Mouse (Mus musculus) gonadal fat pad, adult 2 months (tissue): ENCODE results near the gene Phc1. TPM values are rescaled to one million over a fixed set of nuclear protein-coding genes. Genes with fewer than 3 reads are reported as not detected.
"Not testable (repeated sequence)": the region's sequence is repeated elsewhere in the genome, so short reads cannot be mapped to it uniquely, and the experiment has no call there.

Source experiments
- DNase-seq: peaks from one replicate; pipeline ENCODE4 v3.0.0-alpha.2; 2012; ENCODE audit warnings: low read depth
- polyA plus RNA-seq: library from polyadenylated mRNA; depleted of rRNA; stranded (reverse); fragments of >200 nt; gene quantifications from 2 replicates; pipeline ENCODE4 v1.2.3, GENCODE M21; 2012; rRNA removed

The Phc1 gene
- 25.1 and 42.5 TPM in 2 replicates for polyA plus RNA-seq

DNA sequence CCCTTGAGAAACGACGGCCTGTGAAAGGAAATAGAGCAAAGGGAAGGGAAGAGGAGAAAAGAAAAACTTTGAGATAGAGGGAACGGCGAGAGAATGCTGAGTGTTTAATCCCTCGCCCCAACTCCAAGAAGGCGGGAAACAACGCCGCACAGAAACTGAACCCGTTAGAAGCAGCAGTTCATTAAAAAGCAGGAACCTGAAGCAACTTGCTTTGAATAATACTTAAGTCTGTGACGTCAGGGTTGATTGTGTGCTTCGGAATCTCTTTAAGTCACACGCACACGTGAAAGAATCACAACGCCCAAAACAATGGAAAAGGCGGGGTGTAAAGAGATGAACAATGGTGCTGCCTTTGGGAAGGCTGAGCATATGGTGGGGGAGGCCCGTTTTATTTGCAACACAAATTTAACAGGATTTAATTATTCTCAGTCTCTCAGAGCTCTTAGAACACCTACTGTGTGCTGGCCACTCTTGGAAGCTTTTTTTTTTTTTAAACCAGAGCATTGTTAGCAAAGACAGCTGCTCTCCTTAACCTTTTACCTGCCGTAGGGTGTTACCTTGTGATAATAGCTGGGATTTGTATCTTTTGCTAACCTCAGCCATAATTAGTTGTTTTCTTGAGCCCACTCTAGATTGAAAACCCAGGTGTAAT is at the start of gene Phc1:
TSS of gene Phc1 (minus strand) at position 213 of the 652 bp plus-strand sequence.
- no peak for DNase-seq

DNA sequence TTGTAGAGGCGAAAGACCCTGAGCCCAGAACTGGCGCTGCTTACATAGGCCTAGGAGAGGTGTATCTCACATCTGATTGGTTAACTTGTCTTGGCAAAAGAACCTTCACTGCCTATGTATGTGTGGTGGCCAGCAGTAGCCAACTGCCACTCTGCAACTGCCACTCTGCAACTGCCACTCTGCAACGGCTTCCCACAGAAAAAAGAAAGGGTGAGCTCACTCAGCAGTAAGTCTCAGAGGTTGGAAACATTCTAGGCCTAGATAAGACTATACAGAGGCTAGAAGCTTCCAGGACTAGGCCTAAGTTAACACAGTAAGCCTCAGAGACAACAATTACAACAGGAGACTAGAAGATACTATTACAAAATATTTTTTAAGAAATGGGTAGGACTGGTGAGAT is 49.6 kb upstream of the Phc1 start:
- DNase-seq, result not testable (repeated sequence)

DNA sequence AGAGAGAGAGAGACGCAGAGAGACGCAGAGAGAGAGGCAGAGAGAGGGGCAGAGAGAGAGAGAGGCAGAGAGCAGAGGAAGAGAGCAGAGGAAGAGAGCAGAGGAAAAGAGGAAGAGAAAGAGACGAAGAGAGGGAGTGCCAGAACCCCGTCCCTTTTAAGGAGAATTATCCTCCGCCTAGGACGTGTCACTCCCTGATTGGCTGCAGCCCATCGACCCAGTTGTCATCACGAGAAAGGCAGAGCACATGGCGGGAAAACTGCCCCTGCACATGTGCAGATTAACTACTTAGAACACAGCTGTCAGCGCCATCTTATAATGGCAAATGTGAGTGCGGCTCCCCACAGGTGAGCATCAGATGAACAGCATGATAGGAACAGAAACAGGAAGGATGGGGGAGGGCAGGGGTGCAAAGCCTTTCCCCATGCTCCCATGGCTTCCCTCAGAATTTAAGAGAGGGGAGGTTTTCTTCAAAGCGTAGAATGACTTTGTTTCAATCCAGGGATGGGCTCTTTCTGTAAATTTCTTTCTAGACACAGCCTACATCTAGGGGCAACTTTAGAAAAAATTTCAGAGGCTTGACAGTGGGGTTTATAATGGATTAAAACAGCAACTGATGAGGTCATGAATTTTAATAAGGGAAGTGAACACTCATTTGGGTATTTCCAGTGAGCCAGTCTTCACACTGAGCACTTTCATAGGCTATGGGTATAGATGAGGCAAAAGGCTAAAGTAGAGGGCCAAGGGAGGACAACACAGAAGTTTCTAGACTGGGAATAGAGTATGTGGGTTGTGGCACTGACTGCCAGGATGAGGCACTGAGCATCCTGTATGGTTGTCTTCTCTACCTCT is 47.0 kb upstream of the Phc1 start:
- DNase-seq, result not testable (repeated sequence)

DNA sequence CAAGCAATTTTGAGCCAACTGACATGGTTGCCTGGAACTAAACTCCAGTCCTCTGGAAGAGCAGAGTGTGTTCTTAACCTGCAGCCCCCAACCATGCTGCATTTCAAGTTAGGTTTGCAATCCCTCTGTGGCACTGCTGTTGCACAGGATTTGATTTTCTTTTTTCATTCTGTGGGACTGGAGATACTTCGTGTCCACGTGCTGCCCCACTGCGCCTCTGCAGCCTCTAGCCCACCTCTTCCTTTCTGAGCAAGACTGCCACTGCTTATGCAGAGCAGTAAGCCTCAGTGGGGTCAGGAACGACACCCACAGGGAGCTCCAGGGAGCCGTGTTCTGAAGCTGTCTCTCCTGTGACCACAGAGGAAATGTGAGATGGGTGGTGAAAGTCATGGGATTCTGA is 45.4 kb upstream of the Phc1 start:
- no peak for DNase-seq

DNA sequence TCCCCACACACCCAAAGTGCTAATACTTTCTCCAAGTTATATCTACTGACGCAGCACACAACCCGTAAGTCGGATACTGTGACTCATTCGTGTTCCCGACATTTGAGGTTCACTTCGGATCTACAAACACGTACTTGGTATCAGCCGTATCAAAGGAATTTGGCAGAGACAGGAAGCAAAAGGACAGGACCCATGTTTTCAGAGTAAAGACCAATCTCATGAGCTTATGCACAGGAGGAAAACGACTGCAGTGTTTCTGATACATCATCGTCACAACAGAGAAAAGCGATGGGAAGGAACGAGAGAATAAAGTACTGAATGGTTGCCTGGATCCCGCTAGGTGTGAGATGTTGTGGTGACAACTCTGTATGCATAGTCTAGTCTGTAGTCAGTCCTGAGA is 44.5 kb upstream of the Phc1 start:
- DNase-seq, result no peak

DNA sequence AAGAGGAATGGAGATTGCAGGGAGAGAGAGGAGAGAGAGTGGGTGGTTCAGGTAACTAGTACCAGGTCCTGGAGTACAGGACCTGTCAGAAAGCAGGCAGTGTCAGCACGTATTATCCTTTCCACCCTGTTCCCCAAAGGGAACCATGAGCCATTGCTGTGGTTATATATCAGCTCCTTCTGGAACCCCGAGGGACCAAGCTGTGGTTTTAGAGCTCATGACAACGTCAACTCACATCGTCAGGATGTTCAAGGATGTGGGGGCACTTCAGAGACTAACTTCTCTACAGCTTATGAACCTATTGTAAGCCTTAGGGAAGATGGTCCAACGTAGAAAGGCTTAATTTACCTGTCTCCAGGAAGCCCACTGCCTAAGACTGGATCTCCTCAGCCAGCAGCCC is 42.9 kb upstream of the Phc1 start:
- DNase-seq, result no peak

DNA sequence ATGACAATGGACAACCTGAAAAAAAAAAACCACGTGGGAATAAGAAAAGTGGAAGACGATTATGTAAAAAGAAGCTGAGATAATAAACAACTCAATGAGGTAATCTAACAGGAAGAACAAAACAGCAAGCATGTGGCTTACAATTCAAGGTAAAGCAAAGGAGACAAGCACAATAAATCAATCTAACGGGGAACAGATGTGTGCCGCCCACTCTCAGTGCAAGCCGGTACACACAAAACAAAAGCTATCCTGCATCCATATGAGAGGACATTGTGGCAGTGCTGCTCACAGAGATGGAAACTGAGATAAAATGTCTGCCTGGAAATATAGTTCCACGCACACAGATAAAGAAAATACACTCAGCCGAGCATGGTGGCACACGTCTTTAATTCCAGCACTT is 41.7 kb upstream of the Phc1 start:
- DNase-seq, result no peak

DNA sequence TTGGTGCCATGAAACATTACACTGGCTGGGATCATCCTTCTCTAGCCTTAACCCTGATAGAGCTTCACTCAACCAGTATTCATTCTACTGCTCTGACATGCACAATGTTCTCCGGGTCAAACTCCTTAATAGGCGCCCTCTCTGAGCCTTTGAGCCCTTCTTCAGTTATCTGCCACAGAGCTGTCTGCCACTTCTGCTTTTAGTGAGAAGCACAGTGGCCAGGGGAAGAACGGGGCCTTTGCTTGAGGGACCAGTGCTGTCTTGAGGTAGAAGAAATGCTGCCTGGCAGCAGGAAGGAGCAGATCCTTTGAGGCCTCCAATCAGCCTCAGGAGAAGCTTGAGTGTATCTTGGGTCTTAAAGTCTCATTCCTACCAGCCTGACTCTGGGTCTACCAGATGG is 27.9 kb upstream of the Phc1 start:
- DNase-seq, result no peak

DNA sequence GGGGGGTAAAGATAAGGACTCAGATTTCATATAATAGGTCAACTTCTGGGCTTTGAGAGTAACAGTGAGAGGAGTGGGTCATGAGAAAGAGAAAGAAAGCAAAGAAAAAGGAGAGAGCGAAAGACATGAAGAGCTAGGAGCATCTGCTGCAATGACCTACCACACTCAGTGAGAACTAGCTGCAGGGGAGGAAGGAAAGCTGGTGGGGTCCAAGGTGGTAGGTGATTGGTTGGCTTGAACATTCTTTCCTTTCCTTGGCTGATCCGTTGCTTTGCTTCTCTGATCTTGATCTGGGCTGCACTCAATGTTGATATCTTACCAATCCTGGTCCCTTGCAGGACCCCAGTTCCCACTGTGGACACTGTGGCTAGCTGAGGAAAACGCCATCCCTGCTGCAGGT is 26.6 kb upstream of the Phc1 start:
- no peak for DNase-seq

DNA sequence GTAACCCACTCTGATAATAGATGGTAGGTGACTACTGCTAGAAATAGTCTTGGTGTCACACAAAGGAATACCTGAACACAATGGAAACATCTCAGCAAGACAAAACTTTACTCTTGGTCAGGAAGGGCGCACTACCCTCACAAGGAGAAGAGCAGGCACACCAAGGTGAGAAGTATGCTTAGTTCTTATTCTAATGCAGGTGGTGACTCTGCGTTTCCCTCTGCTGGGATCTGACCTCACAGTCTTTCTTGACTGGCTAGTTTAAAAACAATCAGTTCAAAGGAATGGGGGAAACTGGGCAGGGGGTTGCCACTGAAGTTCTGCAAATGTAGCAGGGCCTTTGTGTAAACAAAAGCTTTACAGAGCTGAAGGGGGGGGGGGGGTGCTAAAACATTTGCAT is 25.9 kb upstream of the Phc1 start:
- no peak for DNase-seq

DNA sequence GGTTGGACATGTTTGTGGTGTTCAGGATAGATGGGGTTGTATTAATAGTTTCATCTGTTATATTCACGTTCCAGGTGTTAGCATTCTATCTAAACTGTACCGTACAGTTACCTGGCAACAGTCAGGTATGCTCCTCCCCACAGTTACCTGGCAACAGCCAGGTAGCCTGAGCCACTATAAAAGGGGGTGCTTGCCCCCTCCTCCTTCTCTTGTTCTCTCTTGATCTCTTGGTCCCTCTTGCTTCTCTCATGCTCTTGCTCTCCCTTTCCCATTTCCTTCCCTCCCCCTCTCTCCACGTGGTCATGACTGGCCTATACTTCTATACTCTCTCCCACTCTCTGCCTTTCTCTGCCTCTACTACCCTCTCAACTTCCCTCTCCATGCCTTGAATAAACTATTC is 25.3 kb upstream of the Phc1 start:
- DNase-seq, result no peak

DNA sequence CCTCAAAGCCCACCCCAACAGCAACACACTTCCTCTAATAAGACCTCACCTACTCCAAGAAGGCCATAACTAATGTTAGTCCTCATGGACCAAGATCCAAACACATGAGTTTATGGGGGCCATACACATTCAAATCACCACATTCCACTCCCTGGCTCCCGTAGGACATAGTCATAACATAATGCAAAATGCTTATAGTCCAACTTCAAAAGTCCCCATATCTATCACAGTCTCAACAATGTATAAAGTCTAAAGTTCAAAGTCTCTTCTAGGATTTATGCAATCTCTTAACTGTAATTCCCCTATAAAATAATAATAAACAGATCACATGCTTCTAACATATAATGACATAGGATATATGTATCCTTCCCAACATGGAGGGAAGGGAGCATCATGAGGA is 16.7 kb upstream of the Phc1 start:
- no peak for DNase-seq

DNA sequence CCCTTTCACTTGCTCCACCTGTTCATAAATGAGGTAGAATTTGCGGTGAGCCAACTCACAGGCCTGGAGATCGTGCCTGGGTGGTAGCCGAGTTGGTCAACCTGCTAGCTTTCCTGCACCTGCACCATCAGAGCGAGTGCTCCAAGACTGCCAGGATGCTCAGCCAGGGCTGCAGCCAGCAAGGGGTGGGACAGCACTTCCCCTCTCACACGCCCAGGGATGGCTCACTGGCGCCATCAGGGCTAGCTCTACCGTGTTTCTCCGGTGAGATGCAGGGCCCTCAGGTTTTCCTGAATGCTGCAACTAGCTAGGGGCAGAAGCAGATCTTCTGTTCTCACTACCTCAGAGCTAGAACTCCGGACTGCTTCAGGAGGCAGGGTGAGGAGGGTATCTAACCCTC is 15.5 kb upstream of the Phc1 start:
- no peak for DNase-seq

DNA sequence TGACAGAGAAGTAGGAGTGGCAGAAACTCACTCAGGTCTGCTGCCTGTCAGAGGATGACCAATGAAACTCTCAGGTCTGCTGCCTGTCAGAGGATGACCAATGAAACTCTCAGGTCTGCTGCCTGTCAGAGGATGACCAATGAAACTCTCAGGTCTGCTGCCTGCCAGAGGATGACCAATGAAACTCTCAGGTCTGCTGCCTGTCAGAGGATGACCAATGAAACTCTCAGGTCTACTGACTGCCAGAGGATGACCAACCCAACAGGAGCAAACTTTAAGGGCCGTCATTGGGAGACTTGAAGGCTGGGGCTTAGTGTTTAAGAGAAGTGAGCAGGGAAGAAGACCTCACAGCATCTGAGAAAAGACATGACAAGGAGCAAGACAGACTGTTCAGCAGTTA is 7.0 kb upstream of the Phc1 start:
- DNase-seq, result not testable (repeated sequence)

DNA sequence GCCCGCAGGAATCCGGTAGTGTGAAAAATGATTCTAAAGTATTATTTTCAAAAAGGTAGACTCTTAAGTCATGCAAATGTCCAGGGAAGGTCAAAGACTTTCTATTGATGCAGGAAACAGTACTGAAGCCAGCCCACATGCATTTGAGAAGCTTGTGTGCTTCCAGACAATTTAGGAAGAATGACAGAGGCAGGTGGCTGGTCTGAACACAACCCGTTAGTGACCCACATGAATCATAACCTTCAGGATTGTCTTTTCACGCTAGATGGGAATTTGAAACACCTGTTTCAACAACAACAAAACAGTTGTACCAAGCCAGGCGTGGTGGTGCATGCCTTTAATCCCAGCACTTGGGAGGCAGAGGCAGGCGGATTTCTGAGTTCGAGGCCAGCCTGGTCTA is 6.0 kb upstream of the Phc1 start:
- no peak for DNase-seq

DNA sequence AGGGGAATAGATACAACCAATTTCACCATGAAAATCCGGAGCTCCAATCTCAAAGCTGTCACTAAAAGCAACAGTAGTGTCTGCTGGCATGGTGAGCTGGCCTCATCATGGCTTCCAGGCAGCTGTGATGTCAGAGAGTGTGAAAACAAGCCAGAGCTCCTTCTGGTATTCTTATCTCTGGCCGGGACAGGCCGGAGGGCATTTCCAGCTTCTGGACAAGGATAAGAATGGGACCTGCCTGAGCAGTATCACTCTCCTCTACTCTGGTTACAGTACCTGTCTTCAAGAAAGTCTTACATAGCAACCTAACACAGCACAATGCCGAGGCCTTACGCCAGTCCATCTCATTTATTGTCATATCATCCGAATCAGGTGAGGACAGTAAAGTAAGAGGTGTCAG is 5.4 kb upstream of the Phc1 start:
- no peak for DNase-seq

DNA sequence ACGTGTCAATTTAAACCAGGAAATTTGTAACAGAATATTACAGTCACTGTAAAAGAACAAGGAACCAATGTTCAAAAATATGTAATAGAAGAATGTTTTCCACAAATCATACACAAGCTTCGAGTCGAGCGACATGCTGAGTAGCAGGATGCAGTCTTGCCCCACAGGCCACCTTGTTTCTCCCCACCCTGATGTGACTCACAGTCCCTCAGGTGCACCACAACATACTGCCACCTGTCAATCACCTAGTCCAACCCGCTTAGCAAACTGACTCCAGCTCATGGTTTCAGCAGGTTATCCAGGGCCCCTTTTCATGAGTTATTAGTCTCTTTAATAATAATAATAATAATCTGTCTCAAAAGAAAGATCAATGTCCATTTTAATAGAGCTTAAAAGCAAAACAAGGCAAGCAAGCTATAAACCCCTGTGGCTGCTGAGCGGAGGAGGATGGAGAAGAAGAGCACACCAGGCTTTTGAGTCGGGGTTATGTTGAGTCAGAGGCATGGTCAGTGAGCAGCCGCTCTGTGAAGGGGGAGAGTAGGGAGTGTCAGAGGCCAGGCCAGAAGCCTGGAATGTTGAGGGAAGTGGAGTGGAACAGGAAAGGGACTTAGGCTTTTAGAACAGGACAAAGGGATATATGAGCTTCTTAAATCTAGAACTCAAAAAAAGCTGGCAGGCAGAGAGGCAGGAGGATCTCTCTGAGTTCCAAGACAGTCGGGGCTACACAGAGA is 4.2 kb upstream of the Phc1 start:
- DNase-seq, result no peak

DNA sequence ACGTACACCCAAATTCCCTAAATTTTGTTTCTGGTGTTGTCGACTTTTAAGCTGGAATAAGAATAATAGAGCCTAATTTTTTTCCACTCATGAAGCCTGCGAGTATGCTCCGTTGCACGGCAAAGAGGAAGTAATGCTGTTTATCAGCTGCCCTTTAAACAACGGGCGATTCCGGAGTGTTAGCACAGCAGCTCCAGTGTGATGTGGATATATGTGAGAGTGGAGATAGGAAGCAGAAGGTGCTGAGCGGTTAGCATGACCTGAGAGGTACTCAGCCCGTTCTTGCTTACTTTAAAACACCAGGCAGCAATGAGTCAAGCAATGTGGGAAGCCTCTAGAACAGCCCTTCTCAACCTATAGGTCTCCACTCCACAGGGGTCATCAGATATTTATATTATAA is 3.4 kb upstream of the Phc1 start:
- DNase-seq, result no peak

DNA sequence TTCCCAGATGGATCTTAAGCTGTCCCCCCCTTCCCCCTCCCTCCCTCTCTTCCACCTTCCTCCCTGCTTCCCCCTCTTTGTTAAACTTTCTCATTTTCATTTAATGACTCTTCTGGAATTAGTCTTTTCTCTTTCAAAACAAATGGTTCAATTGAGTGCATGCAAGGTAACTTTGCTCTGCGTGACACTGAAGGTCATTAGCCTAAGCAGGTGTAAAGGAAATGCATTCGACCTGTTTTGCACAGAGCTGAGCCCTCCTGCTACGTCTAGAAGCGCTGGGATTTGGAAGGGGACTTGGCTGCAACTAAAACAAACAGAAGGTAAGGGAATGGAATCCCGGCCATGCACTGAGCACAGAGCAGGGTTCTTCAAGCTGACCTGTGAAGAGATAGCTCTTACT is 1.8 kb upstream of the Phc1 start:
- DNase-seq, result no peak

DNA sequence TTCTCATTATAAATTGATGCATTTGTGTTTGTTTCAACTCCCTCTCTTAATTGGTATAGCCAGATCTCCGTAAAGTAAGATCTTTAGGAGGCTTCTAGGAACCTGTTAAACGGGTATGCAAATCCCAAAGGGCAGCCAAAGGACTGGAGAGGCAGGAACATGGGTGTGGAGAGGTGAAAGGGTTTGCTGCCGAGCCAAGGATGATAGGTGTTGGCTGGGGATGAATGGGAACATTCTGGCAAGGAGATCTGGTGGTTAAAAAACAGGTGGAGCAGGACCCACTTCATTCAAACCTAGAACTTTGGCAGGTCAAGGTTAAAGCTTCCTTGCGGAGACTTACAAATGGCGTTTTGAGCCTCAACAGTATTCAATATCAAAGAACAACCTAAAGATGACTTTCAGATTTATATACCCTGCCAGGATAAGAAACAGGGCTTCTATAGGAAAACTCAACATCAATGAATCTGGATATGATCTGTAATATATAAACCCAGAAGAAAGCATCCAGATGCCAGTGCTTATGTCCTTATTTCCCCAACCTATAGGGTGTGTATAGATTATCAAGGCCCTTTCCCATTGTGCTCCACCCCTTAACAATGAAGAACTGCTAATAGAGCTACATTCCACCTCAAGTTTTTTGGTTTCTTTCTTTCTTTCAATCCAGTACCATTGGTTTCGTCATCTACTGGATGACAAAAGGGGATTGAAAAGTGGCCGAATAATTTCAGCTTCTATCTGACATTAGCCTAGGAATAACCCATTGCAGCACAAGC is 863 bp upstream of the Phc1 start:
- DNase-seq, result no peak

DNA sequence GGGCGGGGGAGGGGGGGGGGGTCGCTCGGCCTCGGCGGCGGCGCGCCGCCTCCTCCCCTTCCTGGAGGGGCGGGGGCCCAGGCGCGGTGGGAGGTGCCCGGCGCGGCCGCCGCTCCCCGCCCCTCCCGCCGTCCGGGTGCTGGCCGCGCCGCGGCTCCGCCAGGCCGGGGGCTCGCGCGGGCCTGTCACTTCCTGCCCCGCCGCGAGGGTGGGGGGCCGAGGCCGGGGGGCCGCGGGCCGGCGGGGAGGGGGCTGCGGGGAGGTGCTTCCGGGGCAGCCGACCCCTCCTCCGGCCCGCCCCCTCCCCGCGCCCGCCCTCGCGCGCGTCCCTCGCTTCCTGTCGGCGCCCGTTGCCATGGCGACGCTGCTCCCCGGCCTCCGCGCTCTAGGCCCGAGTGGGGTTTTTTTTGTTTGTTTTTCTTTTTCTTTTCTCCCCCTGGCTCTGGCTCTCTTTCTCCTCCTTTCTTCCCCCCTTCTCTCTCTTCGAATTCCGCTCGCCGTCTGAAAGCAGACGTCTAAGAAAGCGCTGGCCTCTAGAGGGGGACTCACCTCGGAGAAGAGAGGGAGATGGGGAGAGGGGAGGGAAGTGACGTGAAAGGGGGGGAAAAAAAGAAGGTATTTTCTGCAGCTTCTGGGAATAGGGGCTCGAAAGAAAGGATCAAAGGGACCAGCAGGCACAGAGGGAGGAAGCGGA is 566 bp downstream of the Phc1 start:
- DNase-seq, result no peak
